Mouse (Mus musculus) CH12.LX (cell line): ENCODE measurements around the gene Car8.

ENCODE experiments used
- CTCF ChIP-seq, 2 experiments: IDR thresholded peaks in 1 of 2; conservative IDR thresholded peaks in 1 of 2; 2 replicates each; pipeline ENCODE4 v1.5.1; 2011 to 2012; ENCODE audit warnings: low read depth in 2 of 2, low read length in 2 of 2, improper control_type of control experiment in 1 of 2, inconsistent platforms in 1 of 2, mild to moderate bottlenecking in 1 of 2, moderate library complexity in 1 of 2
- EP300 ChIP-seq: IDR thresholded peaks from 2 replicates; pipeline ENCODE4 v1.6.1; 2011; ENCODE audit warnings: low read length, improper control_type of control experiment
- ETS1 ChIP-seq: conservative IDR thresholded peaks from 2 replicates; pipeline ENCODE4 v1.6.1; 2012; ENCODE audit warnings: low read depth, mild to moderate bottlenecking, inconsistent platforms, low read length, improper control_type of control experiment, moderate library complexity
- GABPA ChIP-seq: IDR thresholded peaks from 2 replicates; pipeline ENCODE4 v1.6.1; 2012; ENCODE audit warnings: low read depth, low read length, improper control_type of control experiment, inconsistent platforms; ENCODE audit not compliant: insufficient replicate concordance
- KAT2A ChIP-seq: IDR thresholded peaks from 2 replicates; pipeline ENCODE4 v1.6.1; 2012; ENCODE audit warnings: low read length, improper control_type of control experiment, inconsistent platforms; ENCODE audit not compliant: insufficient replicate concordance
- MAZ ChIP-seq: IDR thresholded peaks from 2 replicates; pipeline ENCODE4 v1.6.1; 2012; ENCODE audit warnings: low read depth, mild to moderate bottlenecking, inconsistent platforms, low read length, improper control_type of control experiment, moderate library complexity
- POLR2A ChIP-seq: IDR thresholded peaks from 2 replicates; pipeline ENCODE4 v1.6.1; 2011; ENCODE audit warnings: low read depth, mild to moderate bottlenecking, improper control_type of control experiment, low read length
- USF1 ChIP-seq: IDR thresholded peaks from 2 replicates; pipeline ENCODE4 v1.6.1; 2014; ENCODE audit warnings: low read depth, mild to moderate bottlenecking, inconsistent platforms, low read length, improper control_type of control experiment
- ZC3H11A ChIP-seq: IDR thresholded peaks from 2 replicates; pipeline ENCODE4 v1.6.1; 2012; ENCODE audit warnings: low read depth, mild to moderate bottlenecking, inconsistent platforms, low read length, improper control_type of control experiment
- ZNF384 ChIP-seq: IDR thresholded peaks from 2 replicates; pipeline ENCODE4 v1.6.1; 2012; ENCODE audit warnings: low read depth, low read length, improper control_type of control experiment, inconsistent platforms

- no peak for TF ChIP-seq ZC3H11A
- no peak for TF ChIP-seq USF1
- TF ChIP-seq CTCF (conservative IDR thresholded peaks at IDR 0.05 in 1 of 2, IDR thresholded peaks at IDR 0.05 in 1 of 2; ENCODE audit: low read depth in 2 of 2, low read length in 2 of 2): no peak
- TF ChIP-seq MAZ: no peak
- no peak for TF ChIP-seq POLR2A
- no peak for TF ChIP-seq EP300
- TF ChIP-seq ETS1: no peak
- no peak for TF ChIP-seq ZNF384
- no peak for TF ChIP-seq GABPA
- TF ChIP-seq KAT2A: no peak
These were observed 38.8 kb downstream of the Car8 start for GRCm38 (mm10) chr4:8200081-8200480.
